Mouse (Mus musculus): ENCODE data around the gene Thap2.

The Thap2 gene

GRCm38 (mm10) chr10:115384221-115385017 lies at the start of gene Thap2, which contains the start of gene Zfc3h1:
Gene Thap2, minus strand, starts transcription at chr10:115384443.
Gene Zfc3h1, plus strand, starts transcription at chr10:115384959.
- peak; percentile 98 for DNase-seq (ENCODE audit: low read depth, low spot score)

GRCm38 (mm10) chr10:115425351-115425750 lies 41.1 kb upstream of the Thap2 start:
- no peak for DNase-seq (ENCODE audit: low read depth, low spot score)

- no peak for DNase-seq (ENCODE audit: low read depth, low spot score)
Measured at GRCm38 (mm10) chr10:115421976-115422375, 37.7 kb upstream of the Thap2 start.

- DNase-seq (ENCODE audit: low read depth, low spot score) = no peak
Measured at GRCm38 (mm10) chr10:115414056-115414455, 29.8 kb upstream of the Thap2 start.

DNA sequence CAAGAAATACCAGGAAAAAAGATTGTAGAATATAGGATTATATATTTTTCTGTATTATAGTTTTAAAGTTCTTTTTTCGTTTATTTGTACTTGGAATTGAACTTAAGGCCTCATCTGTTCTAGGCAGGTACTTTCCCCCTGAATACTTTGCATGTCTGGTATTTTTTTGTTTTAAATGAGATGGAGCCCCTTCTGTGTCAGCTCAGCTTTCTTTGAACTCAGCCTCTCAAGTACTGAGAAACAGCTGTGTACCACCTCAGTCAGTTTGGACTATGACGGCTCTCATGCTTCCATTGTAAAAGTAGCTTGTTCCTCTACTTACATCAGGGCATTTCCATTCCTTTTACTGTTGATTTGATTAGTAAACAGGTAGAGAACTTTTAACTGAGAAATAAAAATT lies 29.3 kb upstream of the Thap2 start:
- no peak for DNase-seq (ENCODE audit: low read depth, low spot score)

DNA sequence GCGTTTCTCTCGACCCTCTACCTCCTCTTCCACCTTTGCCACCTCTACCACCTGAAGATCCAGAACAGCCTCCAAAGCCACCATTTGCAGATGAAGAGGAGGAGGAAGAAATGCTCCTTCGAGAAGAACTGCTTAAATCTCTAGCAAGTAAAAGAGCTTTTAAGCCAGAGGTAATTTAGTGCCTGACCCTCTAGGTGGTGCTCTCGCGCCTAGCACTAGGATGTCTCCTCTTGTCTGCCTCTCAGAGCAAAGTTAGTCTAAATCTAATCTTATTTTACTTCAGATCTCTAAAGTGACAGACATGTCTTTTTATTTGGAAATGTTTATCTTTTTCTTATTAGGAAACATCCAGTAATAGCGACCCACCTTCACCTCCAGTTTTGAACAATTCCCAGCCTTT lies 22.1 kb upstream of the Thap2 start:
- peak; percentile 66 for DNase-seq (ENCODE audit: low read depth, low spot score)

GRCm38 (mm10) chr10:115391896-115392295 lies 7.7 kb upstream of the Thap2 start:
- DNase-seq (ENCODE audit: low read depth, low spot score) = no peak

- DNase-seq (ENCODE audit: low read depth, low spot score) = no peak
Measured at GRCm38 (mm10) chr10:115391076-115391475, 6.8 kb upstream of the Thap2 start.

GRCm38 (mm10) chr10:115387891-115388290 lies 3.6 kb upstream of the Thap2 start:
- no peak for DNase-seq (ENCODE audit: low read depth, low spot score)

GRCm38 (mm10) chr10:115385018-115386002 lies 1.1 kb upstream of the Thap2 start:
- DNase-seq (ENCODE audit: low read depth, low spot score) = peak; percentile 75

GRCm38 (mm10) chr10:115383644-115384220 lies 511 bp downstream of the Thap2 start:
- DNase-seq (ENCODE audit: low read depth, low spot score) = peak; percentile 24

DNA sequence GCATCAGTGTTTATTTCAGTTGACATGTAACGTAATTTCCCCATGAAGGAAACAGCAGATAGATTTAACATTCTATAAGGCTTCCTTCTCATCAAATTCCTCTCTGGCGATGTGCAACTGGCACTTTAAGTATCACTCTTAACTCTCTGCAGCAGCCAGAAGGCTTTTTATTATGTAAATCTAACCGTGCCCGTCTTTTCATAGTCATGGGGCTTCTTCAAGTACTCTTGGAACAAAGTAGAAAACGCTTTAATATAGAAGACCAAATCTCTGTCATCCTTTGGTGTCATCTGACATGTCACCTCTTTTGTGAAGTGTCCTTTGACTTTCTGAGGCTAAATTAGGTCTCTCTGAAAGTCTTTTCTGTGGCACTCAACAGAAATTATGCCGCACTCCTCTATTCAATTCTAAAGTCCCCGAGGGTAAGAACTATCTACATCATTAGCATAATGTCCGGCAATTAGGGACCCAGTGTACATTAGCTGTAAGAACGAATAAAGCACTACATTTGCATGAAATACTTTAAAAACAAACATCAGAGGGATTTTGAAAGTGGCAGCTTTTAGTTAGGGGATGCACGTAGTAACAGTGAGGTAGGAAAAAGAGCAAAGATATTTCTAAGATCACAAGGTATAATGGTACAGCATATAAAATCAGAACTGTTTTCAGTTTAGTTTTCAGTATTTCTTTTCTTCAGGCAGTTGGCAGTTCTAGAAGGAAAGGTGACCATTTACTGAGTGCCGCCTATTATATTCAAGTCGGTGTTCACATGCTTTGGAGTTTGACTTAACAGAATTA lies 1.2 kb downstream of the Thap2 start:
- DNase-seq (ENCODE audit: low read depth, low spot score) = no peak

GRCm38 (mm10) chr10:115381506-115382084 lies 2.6 kb downstream of the Thap2 start:
- DNase-seq (ENCODE audit: low read depth, low spot score) = peak; percentile 45

GRCm38 (mm10) chr10:115363151-115363550 lies 21.1 kb downstream of the Thap2 start:
- peak; percentile 64 for DNase-seq (ENCODE audit: low read depth, low spot score)

DNA sequence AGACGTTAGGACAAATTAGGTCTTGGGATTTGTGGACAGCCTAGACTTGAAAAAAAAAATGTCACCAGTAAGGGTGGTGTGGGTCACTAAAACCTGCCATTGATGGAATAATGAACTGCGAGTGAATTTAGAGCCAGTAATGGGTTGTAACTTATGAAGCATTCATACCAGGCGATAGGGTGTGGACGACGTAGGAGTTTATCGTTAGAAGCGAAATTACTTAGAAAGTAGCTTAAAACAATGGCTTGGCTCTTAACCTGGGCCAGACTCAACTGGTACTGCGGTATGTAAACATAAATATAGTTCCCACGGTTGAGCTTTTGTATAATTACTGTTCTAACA lies 21.6 kb downstream of the Thap2 start:
- DNase-seq (ENCODE audit: low read depth, low spot score) = no peak

- peak; percentile 97 for DNase-seq (ENCODE audit: low read depth, low spot score)
Measured at GRCm38 (mm10) chr10:115361840-115362622, 22.2 kb downstream of the Thap2 start, which contains the start of gene Tmem19. Gene Tmem19, minus strand, starts transcription at chr10:115362501.

DNA sequence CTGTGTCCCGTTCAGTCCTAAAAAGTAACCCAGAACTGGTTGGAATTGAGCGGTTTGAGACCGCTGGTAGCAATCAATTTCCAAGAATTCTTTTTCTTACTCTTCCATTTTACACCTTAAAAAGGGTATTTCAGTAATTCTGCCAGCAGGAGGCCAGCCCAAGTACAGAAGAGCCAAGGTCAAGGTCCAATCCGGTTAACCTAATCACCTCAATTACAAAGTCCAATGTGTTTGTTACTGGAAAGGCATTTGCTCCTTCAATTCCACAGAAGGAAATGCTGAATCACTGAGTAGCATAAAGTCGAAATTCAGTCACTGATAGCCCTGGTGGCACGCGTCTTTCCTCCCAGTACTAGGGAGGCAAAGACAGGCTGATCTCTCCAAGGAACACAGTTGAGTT lies 25.2 kb downstream of the Thap2 start:
- no peak for DNase-seq (ENCODE audit: low read depth, low spot score)

DNA sequence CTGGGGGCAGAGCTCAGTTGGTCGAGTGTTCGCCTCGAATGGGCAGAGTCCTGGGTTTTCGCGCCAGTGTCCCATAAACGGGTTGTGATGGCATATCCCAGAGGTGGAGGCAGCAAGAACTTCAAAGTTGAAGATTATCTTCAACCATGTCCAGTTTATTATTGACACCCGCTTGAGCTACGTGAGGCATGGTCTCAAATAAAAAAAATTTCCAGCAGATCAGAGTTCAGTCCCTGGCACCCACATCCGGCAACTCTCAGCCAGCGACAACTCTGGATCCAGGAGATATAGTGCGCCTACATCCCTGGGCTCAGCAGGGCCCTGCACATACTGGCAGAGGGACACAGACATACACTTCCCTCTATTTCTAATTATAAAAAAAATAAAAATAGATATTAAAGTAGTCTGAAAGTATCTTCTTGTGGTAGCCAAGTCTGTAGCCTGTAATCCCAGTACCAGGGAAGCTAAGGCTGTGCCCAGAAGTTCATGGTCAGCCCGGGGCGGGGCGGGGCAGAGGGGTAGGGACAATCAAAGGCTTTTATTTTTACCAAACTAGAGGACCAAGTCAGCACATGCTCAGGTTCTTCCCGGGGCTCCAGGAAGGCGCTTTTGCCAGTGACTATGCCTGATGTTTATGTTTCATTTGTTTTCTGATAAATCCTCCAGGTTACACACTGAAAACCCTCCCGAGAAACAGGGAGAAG lies 25.9 kb downstream of the Thap2 start:
- no peak for DNase-seq (ENCODE audit: low read depth, low spot score)

GRCm38 (mm10) chr10:115356106-115356505 lies 28.1 kb downstream of the Thap2 start:
- no peak for DNase-seq (ENCODE audit: low read depth, low spot score)
